Mouse (Mus musculus): ENCODE measurements around the gene Vpreb1.
"Not testable (repeated sequence)": the region's sequence is repeated elsewhere in the genome, so short reads cannot be mapped to it uniquely, and the experiment has no call there.

Vpreb1 gene

GRCm38 (mm10) chr16:16856054-16856453, 14.6 kb downstream of the Vpreb1 start:
- not testable (repeated sequence) for DNase-seq (ENCODE audit: low read depth, low spot score)

GRCm38 (mm10) chr16:16855541-16855940, 15.1 kb downstream of the Vpreb1 start:
- DNase-seq (ENCODE audit: low read depth, low spot score), result no peak

GRCm38 (mm10) chr16:16854836-16855235, 15.8 kb downstream of the Vpreb1 start:
- DNase-seq (ENCODE audit: low read depth, low spot score), result peak; percentile 84

GRCm38 (mm10) chr16:16852411-16852810, 18.2 kb downstream of the Vpreb1 start:
- no peak for DNase-seq (ENCODE audit: low read depth, low spot score)

- peak; percentile 28 for DNase-seq (ENCODE audit: low read depth, low spot score)
Observed at GRCm38 (mm10) chr16:16849196-16849595, 21.4 kb downstream of the Vpreb1 start.

GRCm38 (mm10) chr16:16829671-16830070, 41.0 kb downstream of the Vpreb1 start:
- DNase-seq (ENCODE audit: low read depth, low spot score), result no peak

GRCm38 (mm10) chr16:16828757-16829615, 41.7 kb downstream of the Vpreb1 start, which contains the start of gene Spag6l:
Gene Spag6l (minus strand): TSS chr16:16829456.
- peak; percentile 93 for DNase-seq (ENCODE audit: low read depth, low spot score)

- no peak for DNase-seq (ENCODE audit: low read depth, low spot score)
Observed at GRCm38 (mm10) chr16:16826223-16826622, 44.4 kb downstream of the Vpreb1 start.

GRCm38 (mm10) chr16:16825476-16825875, 45.2 kb downstream of the Vpreb1 start:
- no peak for DNase-seq (ENCODE audit: low read depth, low spot score)

Data from CD4-positive, CD25-positive, alpha-beta regulatory T cell, adult 2 months (primary cell).